ENCODE assay signal across 8 mouse cellular contexts in genomic region chr2:145676544-145676925, GRCm38 (mm10). TPM values are rescaled to one million over a fixed set of nuclear protein-coding genes. Genes with fewer than 3 reads are reported as not detected.
DNase-seq lines count a peak whose midpoint lies in the region; ATAC-seq lines count a peak whose summit lies in the region.

No protein-coding gene starts in this region.

- no peak for DNase-seq in heart, postnatal 14 days
- no peak for DNase-seq in ovary, adult 18-20 months (ENCODE audit: low spot score)
- no peak for DNase-seq in ovary, postnatal 10 days (ENCODE audit: low spot score)

- H3K9ac ChIP-seq in heart, embryonic 11.5 days (ENCODE audit: low read depth, low read length): no peak overlapping the region
- H3K9ac ChIP-seq in liver, embryonic 16.5 days (ENCODE audit: low read depth, low read length): no peak overlapping the region
- H3K9ac ChIP-seq in liver, embryonic 12.5 days: no peak overlapping the region
- no peak overlapping the region for H3K9ac ChIP-seq in intestine, embryonic 16.5 days (ENCODE audit: low read depth, low read length)
- peak overlapping the region; percentile 69; the same call in 1 of the 2 replicates for H3K9ac ChIP-seq in stomach, embryonic 14.5 days (replicated peaks; ENCODE audit: low read depth, low read length)

- peak overlapping the region; percentile 68; the same call in 1 of the 2 replicates for H3K4me3 ChIP-seq in heart, embryonic 11.5 days (ENCODE audit: low read depth, low read length)
- H3K4me3 ChIP-seq in liver, embryonic 16.5 days (ENCODE audit: low read depth, low read length): no peak overlapping the region
- no peak overlapping the region for H3K4me3 ChIP-seq in liver, embryonic 12.5 days
- H3K4me3 ChIP-seq in intestine, embryonic 16.5 days (ENCODE audit: low read length): no peak overlapping the region
- H3K4me3 ChIP-seq in stomach, embryonic 14.5 days (ENCODE audit: low read depth, low read length): peak overlapping the region; percentile 61; the same call in 1 of the 2 replicates

- 64% methylated on average over 3 of the region's 3 CpGs for WGBS in heart, embryonic 11.5 days (ENCODE audit: insufficient replicate concordance)
- 30% methylated on average over 3 of the region's 3 CpGs for WGBS in liver, embryonic 16.5 days (ENCODE audit: insufficient replicate concordance)
- 56% methylated on average over 3 of the region's 3 CpGs for WGBS in liver, embryonic 12.5 days (ENCODE audit: insufficient replicate concordance)
- WGBS in intestine, embryonic 16.5 days: 33% methylated on average over 3 of the region's 3 CpGs
- 22% methylated on average over 3 of the region's 3 CpGs for WGBS in stomach, embryonic 14.5 days

- H3K36me3 ChIP-seq in heart, embryonic 11.5 days (ENCODE audit: control insufficient read depth, insufficient read depth, low read length): no peaks in the 10 kb centered on the region
- no peaks in the 10 kb centered on the region for H3K36me3 ChIP-seq in liver, embryonic 16.5 days (ENCODE audit: control insufficient read depth, insufficient read depth)
- H3K36me3 ChIP-seq in liver, embryonic 12.5 days: no peaks in the 10 kb centered on the region
- H3K36me3 ChIP-seq in intestine, embryonic 16.5 days (ENCODE audit: control insufficient read depth, insufficient read depth, low read length): no peaks in the 10 kb centered on the region
- H3K36me3 ChIP-seq in stomach, embryonic 14.5 days (ENCODE audit: control insufficient read depth, insufficient read depth, low read length): no peaks in the 10 kb centered on the region

- no peaks in the 10 kb centered on the region for H3K27me3 ChIP-seq in heart, embryonic 11.5 days (ENCODE audit: control insufficient read depth, insufficient read depth, low read length)
- H3K27me3 ChIP-seq in liver, embryonic 16.5 days (ENCODE audit: control insufficient read depth, insufficient read depth, low read depth, low read length): no peaks in the 10 kb centered on the region; the same call in 1 of the 2 replicates
- peaks cover 23% of the 10 kb centered on the region for H3K27me3 ChIP-seq in liver, embryonic 12.5 days (replicated peaks)
- no peaks in the 10 kb centered on the region for H3K27me3 ChIP-seq in intestine, embryonic 16.5 days (replicated peaks; ENCODE audit: control insufficient read depth, insufficient read depth, low read length)
- no peaks in the 10 kb centered on the region for H3K27me3 ChIP-seq in stomach, embryonic 14.5 days (ENCODE audit: control insufficient read depth, insufficient read depth, low read length)

- peaks cover 7% of the 10 kb centered on the region for H3K4me1 ChIP-seq in heart, embryonic 11.5 days (ENCODE audit: control insufficient read depth, insufficient read depth, low read length)
- no peaks in the 10 kb centered on the region for H3K4me1 ChIP-seq in liver, embryonic 16.5 days (ENCODE audit: control insufficient read depth, low read depth, low read length)
- peaks cover 13% of the 10 kb centered on the region for H3K4me1 ChIP-seq in liver, embryonic 12.5 days
- peaks cover 15% of the 10 kb centered on the region for H3K4me1 ChIP-seq in intestine, embryonic 16.5 days (ENCODE audit: control insufficient read depth, insufficient read depth, low read length)
- 0 out of 2 replicates have a peak, but pooled peaks cover 24% of the 10 kb centered on the region for H3K4me1 ChIP-seq in stomach, embryonic 14.5 days (ENCODE audit: control insufficient read depth, insufficient read depth, low read length)

- H3K27ac ChIP-seq in heart, embryonic 11.5 days (ENCODE audit: low read depth, low read length): no peak overlapping the region
- no peak overlapping the region for H3K27ac ChIP-seq in liver, embryonic 16.5 days (ENCODE audit: low read length)
- H3K27ac ChIP-seq in liver, embryonic 12.5 days: no peak overlapping the region
- no peak overlapping the region for H3K27ac ChIP-seq in intestine, embryonic 16.5 days (ENCODE audit: low read length)
- peak overlapping the region; percentile 82; the same call in 1 of the 2 replicates for H3K27ac ChIP-seq in stomach, embryonic 14.5 days (ENCODE audit: low read length)

- intact Hi-C loops in heart, postnatal 14 days (cut with DNase I): no loop called here

- ATAC-seq in heart, embryonic 11.5 days (replicated peaks; ENCODE audit: insufficient number of reproducible peaks, low FRiP score, low TSS enrichment): no peak
- ATAC-seq in liver, embryonic 16.5 days (ENCODE audit: low read depth): no peak
- no peak for ATAC-seq in liver, embryonic 12.5 days
- no peak for ATAC-seq in intestine, embryonic 16.5 days
- ATAC-seq in stomach, embryonic 14.5 days (ENCODE audit: insufficient number of reproducible peaks, insufficient read depth, low FRiP score, low read depth): no peak

- H3K4me2 ChIP-seq in heart, embryonic 11.5 days: peak overlapping the region; percentile 87; the same call in 1 of the 2 replicates
- H3K4me2 ChIP-seq in liver, embryonic 16.5 days (ENCODE audit: low read depth, low read length): peak overlapping the region; percentile 79; the same call in 1 of the 2 replicates
- H3K4me2 ChIP-seq in liver, embryonic 12.5 days: no peak overlapping the region
- peak overlapping the region; percentile 92; the same call in 1 of the 2 replicates for H3K4me2 ChIP-seq in intestine, embryonic 16.5 days (ENCODE audit: low read depth, low read length)
- H3K4me2 ChIP-seq in stomach, embryonic 14.5 days (replicated peaks; ENCODE audit: low read depth, low read length): peak overlapping the region; percentile 88

- no peaks in the 10 kb centered on the region for H3K9me3 ChIP-seq in heart, embryonic 11.5 days (replicated peaks; ENCODE audit: control insufficient read depth, low read length)
- no peaks in the 10 kb centered on the region for H3K9me3 ChIP-seq in liver, embryonic 16.5 days (replicated peaks; ENCODE audit: control insufficient read depth, low read length)
- H3K9me3 ChIP-seq in liver, embryonic 12.5 days (replicated peaks): no peaks in the 10 kb centered on the region
- no peaks in the 10 kb centered on the region for H3K9me3 ChIP-seq in intestine, embryonic 16.5 days (ENCODE audit: control insufficient read depth, low read length)
- H3K9me3 ChIP-seq in stomach, embryonic 14.5 days (ENCODE audit: control insufficient read depth, low read depth, low read length): no peaks in the 10 kb centered on the region

RNA-seq across cellular contexts. Expression of gene Rin2, which starts 1.5 kb away (rescaled TPM):
- 16.3 and 21.1 TPM in 2 replicates for polyA plus RNA-seq in heart, embryonic 11.5 days (2014; fragmentation: Nextera tagmentation; extraction: Ambion mirVana)
- 10 to 100 TPM; 18.3 to 22.6 TPM for total RNA-seq in heart, postnatal 14 days (2021)
- 2.0 and 2.6 TPM in 2 replicates for polyA plus RNA-seq in liver, embryonic 16.5 days (2015; fragmentation: Nextera tagmentation; extraction: Ambion mirVana)
- polyA plus RNA-seq in liver, embryonic 12.5 days (2016; fragmentation: Nextera tagmentation; extraction: Ambion mirVana): 3.6 and 3.7 TPM in 2 replicates
- 16.0 and 16.9 TPM in 2 replicates for polyA plus RNA-seq in intestine, embryonic 16.5 days (2015; fragmentation: Nextera tagmentation; extraction: Ambion mirVana)
- polyA plus RNA-seq in stomach, embryonic 14.5 days (2014; fragmentation: Nextera tagmentation; extraction: Ambion mirVana): 38.0 and 42.2 TPM in 2 replicates

Comparison
In these comparisons a context has a peak if more than half of its experiments do, and no peak if none do; other contexts are left out.
1. H3K4me3 ChIP-seq: peak in heart, embryonic 11.5 days (single experiment) and stomach, embryonic 14.5 days (single experiment); none in liver, embryonic 16.5 days (single experiment), liver, embryonic 12.5 days (single experiment) and intestine, embryonic 16.5 days (single experiment).